Mouse (Mus musculus): ENCODE results near the gene Mrpl20. TPM values are rescaled to one million over a fixed set of nuclear protein-coding genes. Genes with fewer than 3 reads are reported as not detected.
"Not testable (repeated sequence)": the region's sequence is repeated elsewhere in the genome, so short reads cannot be mapped to it uniquely, and the experiment has no call there.

Gene Mrpl20
- polyA plus RNA-seq, 1 experiment from 2014 or later = 228 TPM

GRCm38 (mm10) chr4:155785819-155786218 is 16.9 kb upstream of the Mrpl20 start, which contains the start of gene Tmem88b:
TSS of gene Tmem88b (minus strand) at chr4:155785874.
- no peaks in the 10 kb centered on the region for H3K36me3 ChIP-seq
- H3K27me3 ChIP-seq = no peaks in the 10 kb centered on the region
- peaks cover 15% of the 10 kb centered on the region for H3K4me1 ChIP-seq
- H3K9ac ChIP-seq (replicated peaks) = peak within 1 kb of the TSS; percentile 94; the same call in 1 of the 2 replicates
- ATAC-seq (replicated peaks) = no peak
- H3K9me3 ChIP-seq = no peaks in the 10 kb centered on the region
- 56% methylated on average over 5 of the region's 5 CpGs for WGBS
- peak within 1 kb of the TSS; percentile 81 for H3K4me3 ChIP-seq
- H3K27ac ChIP-seq (replicated peaks) = no peak within 1 kb of the TSS
- H3K4me2 ChIP-seq (replicated peaks) = peak within 1 kb of the TSS; percentile 89

GRCm38 (mm10) chr4:155788300-155788699 is 14.4 kb upstream of the Mrpl20 start:
- H3K4me1 ChIP-seq = peaks cover 14% of the 10 kb centered on the region
- WGBS = 81% methylated on average over 3 of the region's 3 CpGs
- no peak overlapping the region for H3K4me3 ChIP-seq
- H3K27ac ChIP-seq (replicated peaks) = no peak overlapping the region
- ATAC-seq (replicated peaks) = no peak
- H3K9ac ChIP-seq (replicated peaks) = no peak overlapping the region
- no peaks in the 10 kb centered on the region for H3K36me3 ChIP-seq
- H3K9me3 ChIP-seq = no peaks in the 10 kb centered on the region
- no peaks in the 10 kb centered on the region for H3K27me3 ChIP-seq
- no peak overlapping the region for H3K4me2 ChIP-seq (replicated peaks)

- not testable (repeated sequence) for H3K36me3 ChIP-seq; H3K27ac ChIP-seq (replicated peaks); H3K9ac ChIP-seq (replicated peaks); H3K4me3 ChIP-seq; H3K9me3 ChIP-seq; H3K4me2 ChIP-seq (replicated peaks); H3K27me3 ChIP-seq; H3K4me1 ChIP-seq; ATAC-seq (replicated peaks)
- WGBS = 77% methylated on average over 4 of the region's 4 CpGs
These were observed 13.8 kb upstream of the Mrpl20 start for GRCm38 (mm10) chr4:155788833-155789232.

GRCm38 (mm10) chr4:155790021-155790489 is 12.6 kb upstream of the Mrpl20 start, which contains the start of gene Ankrd65:
TSS of gene Ankrd65 (plus strand) at chr4:155790439.
- Histone ChIP-seq H3K9ac (replicated peaks) (no peak within 1 kb of the TSS), H3K4me3 (no peak within 1 kb of the TSS), H3K4me1 (peaks cover 3% of the 10 kb centered on the region; the same call in 1 of the 2 replicates), H3K27me3 (no peaks in the 10 kb centered on the region), H3K36me3 (no peaks in the 10 kb centered on the region), H3K4me2 (replicated peaks) (no peak within 1 kb of the TSS), H3K27ac (replicated peaks) (no peak within 1 kb of the TSS), H3K9me3 (no peaks in the 10 kb centered on the region)
- WGBS = 82% methylated on average over 3 of the region's 3 CpGs
- ATAC-seq (replicated peaks) = no peak

- no peaks in the 10 kb centered on the region for H3K9me3 ChIP-seq
- H3K36me3 ChIP-seq = no peaks in the 10 kb centered on the region
- no peak overlapping the region for H3K9ac ChIP-seq (replicated peaks)
- no peak overlapping the region for H3K27ac ChIP-seq (replicated peaks)
- no peak overlapping the region for H3K4me3 ChIP-seq
- H3K27me3 ChIP-seq = no peaks in the 10 kb centered on the region
- WGBS = 71% methylated on average over 3 of the region's 3 CpGs
- no peaks in the 10 kb centered on the region for H3K4me1 ChIP-seq
- H3K4me2 ChIP-seq (replicated peaks) = no peak overlapping the region
- ATAC-seq (replicated peaks) = no peak
These were observed 12.0 kb upstream of the Mrpl20 start for GRCm38 (mm10) chr4:155790650-155791161.

- H3K4me1 ChIP-seq = no peaks in the 10 kb centered on the region
- H3K36me3 ChIP-seq = no peaks in the 10 kb centered on the region
- no peak overlapping the region for H3K4me2 ChIP-seq (replicated peaks)
- no peaks in the 10 kb centered on the region for H3K9me3 ChIP-seq
- WGBS = 80% methylated on average over 24 of the region's 24 CpGs
- no peak overlapping the region for H3K9ac ChIP-seq (replicated peaks)
- H3K27me3 ChIP-seq = no peaks in the 10 kb centered on the region
- no peak overlapping the region for H3K4me3 ChIP-seq
- ATAC-seq (replicated peaks) = no peak
- no peak overlapping the region for H3K27ac ChIP-seq (replicated peaks)
These were observed 11.3 kb upstream of the Mrpl20 start for GRCm38 (mm10) chr4:155791240-155791933.

GRCm38 (mm10) chr4:155793730-155794129 is 8.9 kb upstream of the Mrpl20 start:
- Histone ChIP-seq H3K27me3 (no peaks in the 10 kb centered on the region), H3K4me3 (no peak overlapping the region), H3K36me3 (no peaks in the 10 kb centered on the region), H3K9me3 (no peaks in the 10 kb centered on the region), H3K9ac (replicated peaks) (no peak overlapping the region), H3K27ac (replicated peaks) (no peak overlapping the region), H3K4me1 (no peaks in the 10 kb centered on the region), H3K4me2 (replicated peaks) (no peak overlapping the region)
- 86% methylated on average over 2 of the region's 2 CpGs for WGBS
- no peak for ATAC-seq (replicated peaks)

GRCm38 (mm10) chr4:155802075-155802474 is 603 bp upstream of the Mrpl20 start:
- H3K9ac ChIP-seq (replicated peaks) = no peak overlapping the region
- 100% methylated on average over 1 of the region's 1 CpGs for WGBS
- H3K27ac ChIP-seq (replicated peaks) = no peak overlapping the region
- no peak overlapping the region for H3K4me2 ChIP-seq (replicated peaks)
- no peak overlapping the region for H3K4me3 ChIP-seq
- H3K9me3 ChIP-seq = no peaks in the 10 kb centered on the region
- peaks cover 8% of the 10 kb centered on the region for H3K36me3 ChIP-seq
- peaks cover 26% of the 10 kb centered on the region for H3K4me1 ChIP-seq
- ATAC-seq (replicated peaks) = no peak
- no peaks in the 10 kb centered on the region for H3K27me3 ChIP-seq

- peaks cover 20% of the 10 kb centered on the region for H3K36me3 ChIP-seq
- peak overlapping the region; percentile 62 for H3K4me2 ChIP-seq (replicated peaks)
- H3K4me1 ChIP-seq = peaks cover 26% of the 10 kb centered on the region
- peak overlapping the region; percentile 59 for H3K27ac ChIP-seq (replicated peaks)
- WGBS = under 1% methylated on average over 58 of the region's 58 CpGs
- H3K4me3 ChIP-seq = peak overlapping the region; percentile 57
- peak overlapping the region; percentile 69 for H3K9ac ChIP-seq (replicated peaks)
- no peaks in the 10 kb centered on the region for H3K9me3 ChIP-seq
- H3K27me3 ChIP-seq = no peaks in the 10 kb centered on the region
- peak; percentile 98 for ATAC-seq (replicated peaks)
These were observed 813 bp downstream of the Mrpl20 start for GRCm38 (mm10) chr4:155803340-155804041.

- H3K4me1 ChIP-seq = peaks cover 30% of the 10 kb centered on the region
- no peak overlapping the region for H3K4me3 ChIP-seq
- no peak overlapping the region for H3K27ac ChIP-seq (replicated peaks)
- H3K9me3 ChIP-seq = no peaks in the 10 kb centered on the region
- WGBS = 93% methylated on average over 3 of the region's 3 CpGs
- H3K27me3 ChIP-seq = no peaks in the 10 kb centered on the region
- no peak for ATAC-seq (replicated peaks)
- no peak overlapping the region for H3K9ac ChIP-seq (replicated peaks)
- peaks cover 44% of the 10 kb centered on the region for H3K36me3 ChIP-seq
- H3K4me2 ChIP-seq (replicated peaks) = no peak overlapping the region
These were observed 5.2 kb downstream of the Mrpl20 start for GRCm38 (mm10) chr4:155807841-155808240.

- peaks cover 25% of the 10 kb centered on the region for H3K4me1 ChIP-seq
- H3K27ac ChIP-seq (replicated peaks) = peak within 1 kb of the TSS; percentile 88
- ATAC-seq (replicated peaks) = peak; percentile 99
- WGBS = under 1% methylated on average over 60 of the region's 60 CpGs
- H3K9ac ChIP-seq (replicated peaks) = peak within 1 kb of the TSS; percentile 94
- no peaks in the 10 kb centered on the region for H3K9me3 ChIP-seq
- H3K4me3 ChIP-seq = peak within 1 kb of the TSS; percentile 97
- peaks cover 67% of the 10 kb centered on the region for H3K36me3 ChIP-seq
- no peaks in the 10 kb centered on the region for H3K27me3 ChIP-seq
- peak within 1 kb of the TSS; percentile 88 for H3K4me2 ChIP-seq (replicated peaks)
These were observed 9.4 kb downstream of the Mrpl20 start, which contains the start of gene Ccnl2 for GRCm38 (mm10) chr4:155811929-155812664. TSS of gene Ccnl2 (plus strand) at chr4:155812489.
